In genomic region chr17:31402713-31403112, GRCm38 (mm10) we compare ENCODE assay signal across 17 mouse cellular contexts. TPM values are rescaled to one million over a fixed set of nuclear protein-coding genes. Genes with fewer than 3 reads are reported as not detected.
DNase-seq lines count a peak whose midpoint lies in the region; ATAC-seq and TF ChIP-seq lines count a peak whose summit lies in the region.
"Had no signal": no experiment of that assay in that cellular context is flagged by ENCODE, and none has a peak within 500 bp of the region (broad histone marks: within the 10 kb centered on the region; RNA-seq: fewer than 3 reads in every experiment).

No protein-coding gene starts in this region.

- TF ChIP-seq EP300 in lung, postnatal 0 days (IDR thresholded peaks at IDR 0.05) = no peak

- no peak for DNase-seq in embryonic facial prominence, embryonic 10.5 days (ENCODE audit: low spot score)
- DNase-seq in lung, postnatal 0 days (ENCODE audit: low spot score) = no peak
- DNase-seq in forebrain, embryonic 10.5 days (ENCODE audit: extremely low spot score, low spot score) = no peak
- no peak for DNase-seq in embryo, embryonic 10.5 days (ENCODE audit: low spot score)
- DNase-seq in thymus, postnatal 36 days = no peak
- DNase-seq: adrenal gland, postnatal 36 days; cerebellum, postnatal 36 days; gastrocnemius, adult 2 months; kidney, adult 8-10 months; right cerebral cortex, postnatal 14 days; thymus, postnatal 25 days had no signal

- H3K36me3 ChIP-seq in embryonic facial prominence, embryonic 12.5 days = no peaks in the 10 kb centered on the region
- peaks cover 13% of the 10 kb centered on the region for H3K36me3 ChIP-seq in embryonic facial prominence, embryonic 10.5 days (replicated peaks)
- H3K36me3 ChIP-seq in lung, embryonic 15.5 days = no peaks in the 10 kb centered on the region
- no peaks in the 10 kb centered on the region for H3K36me3 ChIP-seq in lung, postnatal 0 days (ENCODE audit: insufficient read depth, low read length)
- H3K36me3 ChIP-seq in forebrain, embryonic 10.5 days (replicated peaks) = peaks cover 9% of the 10 kb centered on the region
- H3K36me3 ChIP-seq in limb, embryonic 13.5 days = peaks cover 8% of the 10 kb centered on the region

- no peaks in the 10 kb centered on the region for H3K27me3 ChIP-seq in embryonic facial prominence, embryonic 12.5 days
- no peaks in the 10 kb centered on the region for H3K27me3 ChIP-seq in embryonic facial prominence, embryonic 10.5 days (replicated peaks; ENCODE audit: low read depth, poor library complexity, severe bottlenecking)
- H3K27me3 ChIP-seq in lung, embryonic 15.5 days = no peaks in the 10 kb centered on the region
- no peaks in the 10 kb centered on the region for H3K27me3 ChIP-seq in lung, postnatal 0 days (replicated peaks; ENCODE audit: insufficient read depth, low read length)
- no peaks in the 10 kb centered on the region for H3K27me3 ChIP-seq in forebrain, embryonic 10.5 days (ENCODE audit: poor library complexity, severe bottlenecking)
- no peaks in the 10 kb centered on the region for H3K27me3 ChIP-seq in limb, embryonic 13.5 days

- H3K4me1 ChIP-seq in embryonic facial prominence, embryonic 12.5 days = peaks cover 24% of the 10 kb centered on the region
- peaks cover 18% of the 10 kb centered on the region for H3K4me1 ChIP-seq in embryonic facial prominence, embryonic 10.5 days
- H3K4me1 ChIP-seq in lung, embryonic 15.5 days = peaks cover 49% of the 10 kb centered on the region
- H3K4me1 ChIP-seq in lung, postnatal 0 days (ENCODE audit: insufficient read depth, low read depth, low read length) = no peaks in the 10 kb centered on the region
- H3K4me1 ChIP-seq in forebrain, embryonic 10.5 days = peaks cover 40% of the 10 kb centered on the region
- H3K4me1 ChIP-seq in limb, embryonic 13.5 days = peaks cover 56% of the 10 kb centered on the region

- no peak for TF ChIP-seq CTCF in lung, postnatal 0 days (IDR thresholded peaks at IDR 0.05)

- no peak for ATAC-seq in embryonic facial prominence, embryonic 12.5 days (ENCODE audit: insufficient number of reproducible peaks, insufficient read depth, low FRiP score, low TSS enrichment)
- ATAC-seq in lung, embryonic 15.5 days (ENCODE audit: borderline replicate concordance, extremely low read depth, low FRiP score, low TSS enrichment) = no peak
- no peak for ATAC-seq in lung, postnatal 0 days
- ATAC-seq in limb, embryonic 13.5 days (ENCODE audit: low FRiP score, low read depth) = peak; percentile 55; the same call in 1 of the 2 replicates
- ATAC-seq: activated CD4-positive, CD25-positive, alpha-beta regulatory T cell, adult 4 months had no signal

- H3K4me3 ChIP-seq in embryonic facial prominence, embryonic 12.5 days = no peak overlapping the region
- no peak overlapping the region for H3K4me3 ChIP-seq in embryonic facial prominence, embryonic 10.5 days
- H3K4me3 ChIP-seq in lung, embryonic 15.5 days = no peak overlapping the region
- no peak overlapping the region for H3K4me3 ChIP-seq in lung, postnatal 0 days (ENCODE audit: low read depth, low read length)
- H3K4me3 ChIP-seq in forebrain, embryonic 10.5 days = no peak overlapping the region
- no peak overlapping the region for H3K4me3 ChIP-seq in limb, embryonic 13.5 days
- H3K4me3 ChIP-seq: gastrocnemius, adult 2 months had no signal

- no peaks in the 10 kb centered on the region for H3K9me3 ChIP-seq in embryonic facial prominence, embryonic 12.5 days
- no peaks in the 10 kb centered on the region for H3K9me3 ChIP-seq in embryonic facial prominence, embryonic 10.5 days
- H3K9me3 ChIP-seq in lung, embryonic 15.5 days = no peaks in the 10 kb centered on the region
- H3K9me3 ChIP-seq in lung, postnatal 0 days (ENCODE audit: low read length) = no peaks in the 10 kb centered on the region
- no peaks in the 10 kb centered on the region for H3K9me3 ChIP-seq in forebrain, embryonic 10.5 days
- no peaks in the 10 kb centered on the region for H3K9me3 ChIP-seq in limb, embryonic 13.5 days

- H3K9ac ChIP-seq in embryonic facial prominence, embryonic 12.5 days = no peak overlapping the region
- no peak overlapping the region for H3K9ac ChIP-seq in lung, embryonic 15.5 days
- no peak overlapping the region for H3K9ac ChIP-seq in lung, postnatal 0 days (replicated peaks; ENCODE audit: low read depth)
- H3K9ac ChIP-seq in limb, embryonic 13.5 days = no peak overlapping the region
- H3K9ac ChIP-seq: liver, embryonic 14.5 days had no signal

- 64% methylated on average over 8 of the region's 8 CpGs for WGBS in embryonic facial prominence, embryonic 12.5 days
- WGBS in embryonic facial prominence, embryonic 10.5 days = 91% methylated on average over 8 of the region's 8 CpGs
- WGBS in lung, embryonic 15.5 days = 33% methylated on average over 8 of the region's 8 CpGs
- WGBS in lung, postnatal 0 days = 37% methylated on average over 8 of the region's 8 CpGs
- WGBS in forebrain, embryonic 10.5 days = 87% methylated on average over 8 of the region's 8 CpGs
- whole genome bisulfite sequencing in limb, embryonic 13.5 days = 33% methylated on average over 8 of the region's 8 CpGs

- H3K4me2 ChIP-seq in embryonic facial prominence, embryonic 12.5 days (replicated peaks) = no peak overlapping the region
- no peak overlapping the region; the same call in 1 of the 2 replicates for H3K4me2 ChIP-seq in lung, embryonic 15.5 days
- H3K4me2 ChIP-seq in lung, postnatal 0 days (replicated peaks; ENCODE audit: low read depth, low read length) = no peak overlapping the region
- peak overlapping the region; percentile 3 for H3K4me2 ChIP-seq in limb, embryonic 13.5 days (replicated peaks)
- H3K4me2 ChIP-seq: heart, embryonic 11.5 days had no signal

- H3K27ac ChIP-seq in embryonic facial prominence, embryonic 12.5 days = peak overlapping the region; percentile 65
- no peak overlapping the region for H3K27ac ChIP-seq in embryonic facial prominence, embryonic 10.5 days (replicated peaks)
- peak overlapping the region; percentile 51 for H3K27ac ChIP-seq in lung, embryonic 15.5 days
- H3K27ac ChIP-seq in lung, postnatal 0 days (ENCODE audit: low read length) = no peak overlapping the region
- H3K27ac ChIP-seq in forebrain, embryonic 10.5 days = 0 out of 2 replicates have a peak overlapping the region, but pooled peaks have one; percentile 33
- H3K27ac ChIP-seq in limb, embryonic 13.5 days = peak overlapping the region; percentile 74
- H3K27ac ChIP-seq: gastrocnemius, adult 2 months; liver, embryonic 14.5 days had no signal

RNA-seq across cellular contexts. Expression of gene Pde9a, which starts 16.7 kb away (rescaled TPM):
- polyA plus RNA-seq in embryonic facial prominence, embryonic 12.5 days (2016; fragmentation: Nextera tagmentation; extraction: Ambion mirVana) = 25.5 and 29.4 TPM in 2 replicates
- 16.9 and 18.9 TPM in 2 replicates for polyA plus RNA-seq in embryonic facial prominence, embryonic 10.5 days (2016; fragmentation: Nextera tagmentation; extraction: Ambion mirVana)
- 34.8 and 35.8 TPM in 2 replicates for polyA plus RNA-seq in lung, embryonic 15.5 days (2015; fragmentation: Nextera tagmentation; extraction: Ambion mirVana)
- 44.1 and 44.2 TPM in 2 replicates for polyA plus RNA-seq in lung, postnatal 0 days (2015; fragmentation: Nextera tagmentation; extraction: Ambion mirVana)
- polyA plus RNA-seq in forebrain, embryonic 10.5 days (2016; fragmentation: Nextera tagmentation; extraction: Ambion mirVana) = 16.6 and 16.8 TPM in 2 replicates
- 32.2 and 32.5 TPM in 2 replicates for polyA plus RNA-seq in limb, embryonic 13.5 days (2015; fragmentation: Nextera tagmentation; extraction: Ambion mirVana)

Comparison
In these comparisons a context has a peak if more than half of its experiments do, and no peak if none do; other contexts are left out.
1. H3K27ac ChIP-seq: peak in embryonic facial prominence, embryonic 12.5 days (single experiment), lung, embryonic 15.5 days (single experiment), forebrain, embryonic 10.5 days (single experiment) and limb, embryonic 13.5 days (single experiment); none in embryonic facial prominence, embryonic 10.5 days (single experiment) and lung, postnatal 0 days (single experiment).